Mouse (Mus musculus) limb, embryonic 14.5 days (tissue): ENCODE data around the gene Phtf2. TPM values are rescaled to one million over a fixed set of nuclear protein-coding genes. Genes with fewer than 3 reads are reported as not detected.
"Not testable (repeated sequence)": the region's sequence is repeated elsewhere in the genome, so short reads cannot be mapped to it uniquely, and the experiment has no call there.

ENCODE experiments used
- ATAC-seq: fragments of 200-750 bp; cut with Nextera tagmentation; 2 replicates; pipeline ENCODE4 v1.8.0; 2017; ENCODE audit warnings: low read depth, moderate number of reproducible peaks, moderate TSS enrichment; ENCODE audit not compliant: low FRiP score
- DNase-seq: peaks from one replicate; pipeline ENCODE4 v3.0.0-alpha.2; 2015; ENCODE audit warnings: low spot score
- H3K27ac ChIP-seq: fragments of 300-500 bp; sonication (generic); replicated peaks from 2 replicates; pipeline ENCODE4 v1.5.1; 2014; ENCODE audit warnings: low read depth, mild to moderate bottlenecking, low read length, moderate library complexity, mixed read lengths
- H3K27me3 ChIP-seq: fragments of 300-500 bp; sonication (generic); 2 replicates; pipeline ENCODE4 v1.6.1; 2014; ENCODE audit warnings: low read length, mixed read lengths; ENCODE audit not compliant: control insufficient read depth, insufficient read depth
- H3K36me3 ChIP-seq: fragments of 300-500 bp; sonication (generic); 2 replicates; pipeline ENCODE4 v1.6.1; 2014; ENCODE audit warnings: mild to moderate bottlenecking, low read length, moderate library complexity, mixed read lengths; ENCODE audit not compliant: control insufficient read depth, insufficient read depth
- H3K4me1 ChIP-seq: fragments of 300-500 bp; sonication (generic); 2 replicates; pipeline ENCODE4 v1.6.1; 2014; ENCODE audit warnings: antibody characterized with exemption, low read length, mixed read lengths; ENCODE audit not compliant: control insufficient read depth, insufficient read depth
- H3K4me2 ChIP-seq: fragments of 300-500 bp; sonication (generic); replicated peaks from 2 replicates; pipeline ENCODE4 v1.6.1; 2014; ENCODE audit warnings: low read depth, mild to moderate bottlenecking, low read length, moderate library complexity; ENCODE audit not compliant: severe bottlenecking
- H3K4me3 ChIP-seq: fragments of 300-500 bp; sonication (generic); replicated peaks from 2 replicates; pipeline ENCODE4 v1.5.1; 2014; ENCODE audit warnings: low read length
- H3K9ac ChIP-seq: fragments of 300-500 bp; sonication (generic); 2 replicates; pipeline ENCODE4 v1.6.1; 2014; ENCODE audit warnings: mild to moderate bottlenecking, low read depth, low read length, moderate library complexity; ENCODE audit not compliant: severe bottlenecking
- H3K9me3 ChIP-seq: fragments of 300-500 bp; sonication (generic); 2 replicates; pipeline ENCODE4 v1.6.1; 2016; ENCODE audit warnings: low read length; ENCODE audit not compliant: control insufficient read depth
- POLR2A ChIP-seq: fragments of 200-500 bp; IDR thresholded peaks from 2 replicates; pipeline ENCODE4 v1.8.0; 2012; ENCODE audit warnings: inconsistent platforms, mild to moderate bottlenecking, moderate library complexity, borderline replicate concordance; ENCODE audit not compliant: insufficient read depth, insufficient read length; ENCODE audit errors: extremely low read depth
- WGBS: fragments of 180-500 bp; shearing (Covaris S2); extraction: QIAGEN DNeasy Blood & Tissue Kit; methylation state at CpG from one replicate; pipeline ENCODE4 v1.1.7; 2014; 5-methylcytosine and 5-hydroxymethylcytosine counted together
- polyA plus RNA-seq, 2 experiments: library from polyadenylated mRNA; depleted of rRNA in 1 of 2; stranded (reverse) in 1 of 2; unstranded in 1 of 2; fragments of >200 nt; fragmentation: Nextera tagmentation in 1 of 2; extraction: Ambion mirVana in 1 of 2; gene quantifications; 2 replicates each; pipeline versions ENCODE4 v1.2.1 to v1.2.3; 2012 to 2014

The Phtf2 gene
- polyA plus RNA-seq, 2 experiments: 8.6 to 14.9 TPM

DNA sequence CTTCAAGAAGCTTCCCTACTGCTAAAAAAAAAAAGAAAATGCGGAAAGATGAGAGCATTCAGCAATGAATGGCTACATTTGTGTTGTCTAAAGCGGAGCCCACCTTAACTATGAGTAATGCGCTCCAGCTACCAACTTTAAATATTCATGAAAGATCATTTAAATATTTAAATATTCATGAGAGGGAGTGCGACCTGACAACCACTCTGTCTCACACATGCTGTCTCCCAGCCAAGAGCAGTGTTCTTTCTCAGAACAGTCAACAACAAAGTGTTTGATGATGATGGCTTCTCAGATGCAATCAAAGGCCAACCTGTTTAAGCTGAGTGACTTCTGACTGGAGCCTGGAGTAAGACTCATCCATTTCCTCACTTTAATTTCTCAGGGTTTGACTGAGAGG is 133.8 kb downstream of the Phtf2 start:
- no peak overlapping the region for H3K4me2 ChIP-seq
- TF ChIP-seq POLR2A: no peak
- no peak for DNase-seq
- no peaks in the 10 kb centered on the region for H3K27me3 ChIP-seq
- no peaks in the 10 kb centered on the region for H3K9me3 ChIP-seq
- no peaks in the 10 kb centered on the region for H3K4me1 ChIP-seq
- no peak overlapping the region for H3K9ac ChIP-seq
- no peaks in the 10 kb centered on the region for H3K36me3 ChIP-seq
- no peak for ATAC-seq
- H3K4me3 ChIP-seq: no peak overlapping the region
- WGBS: 82% methylated on average over 4 of the region's 4 CpGs
- H3K27ac ChIP-seq: no peak overlapping the region

DNA sequence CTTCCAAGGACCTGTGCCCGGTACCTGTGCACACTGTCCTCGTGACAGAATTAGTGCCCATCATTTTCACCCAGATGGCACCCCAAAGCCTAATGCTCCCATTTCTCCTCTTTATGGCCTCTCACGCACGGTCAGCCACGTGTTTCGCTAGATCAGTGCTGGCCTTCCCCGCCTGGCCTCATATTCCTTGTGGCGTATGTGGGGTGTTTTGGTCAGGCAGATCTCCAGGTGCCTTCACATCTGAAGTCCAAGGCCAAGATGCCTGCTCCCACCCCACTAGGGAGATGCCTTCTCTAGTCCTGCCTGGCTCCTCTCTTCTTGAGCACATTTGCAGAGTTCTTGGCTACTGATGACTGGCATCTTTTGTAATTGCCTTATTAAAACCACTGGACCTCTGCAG is 140.0 kb downstream of the Phtf2 start:
- H3K9me3 ChIP-seq: no peaks in the 10 kb centered on the region
- WGBS: 79% methylated on average over 8 of the region's 8 CpGs
- no peaks in the 10 kb centered on the region for H3K4me1 ChIP-seq
- no peak overlapping the region for H3K4me2 ChIP-seq
- no peak for ATAC-seq
- no peak overlapping the region for H3K9ac ChIP-seq
- H3K4me3 ChIP-seq: no peak overlapping the region
- H3K27ac ChIP-seq: no peak overlapping the region
- DNase-seq: no peak
- H3K36me3 ChIP-seq: no peaks in the 10 kb centered on the region
- no peak for TF ChIP-seq POLR2A
- H3K27me3 ChIP-seq: no peaks in the 10 kb centered on the region

DNA sequence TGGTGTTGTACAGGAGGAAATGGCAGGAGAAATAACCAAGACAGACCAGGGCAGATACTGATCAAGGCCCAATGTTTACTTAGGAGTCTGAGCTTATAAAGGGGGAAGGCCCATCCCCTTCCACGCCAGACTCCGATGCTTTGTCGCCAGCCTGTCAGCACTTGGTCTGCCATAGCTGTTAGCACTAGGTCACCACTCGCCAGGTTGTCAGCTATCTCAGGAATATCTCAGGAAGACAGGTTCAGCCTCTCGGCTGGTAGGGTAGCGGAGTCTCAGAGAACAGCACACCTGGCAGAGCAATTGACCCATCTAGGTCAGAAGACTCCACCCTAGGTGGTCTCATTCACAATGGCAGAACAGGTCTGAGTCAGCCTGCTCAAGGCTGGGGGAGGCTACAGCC is 140.7 kb downstream of the Phtf2 start:
- no peaks in the 10 kb centered on the region for H3K9me3 ChIP-seq
- H3K4me3 ChIP-seq: no peak overlapping the region
- 73% methylated on average over 6 of the region's 6 CpGs for WGBS
- DNase-seq (no peak), ATAC-seq (no peak)
- H3K9ac ChIP-seq: no peak overlapping the region
- no peaks in the 10 kb centered on the region for H3K4me1 ChIP-seq
- H3K27ac ChIP-seq: no peak overlapping the region
- H3K4me2 ChIP-seq: no peak overlapping the region
- H3K36me3 ChIP-seq: no peaks in the 10 kb centered on the region
- H3K27me3 ChIP-seq: no peaks in the 10 kb centered on the region
- no peak for TF ChIP-seq POLR2A

DNA sequence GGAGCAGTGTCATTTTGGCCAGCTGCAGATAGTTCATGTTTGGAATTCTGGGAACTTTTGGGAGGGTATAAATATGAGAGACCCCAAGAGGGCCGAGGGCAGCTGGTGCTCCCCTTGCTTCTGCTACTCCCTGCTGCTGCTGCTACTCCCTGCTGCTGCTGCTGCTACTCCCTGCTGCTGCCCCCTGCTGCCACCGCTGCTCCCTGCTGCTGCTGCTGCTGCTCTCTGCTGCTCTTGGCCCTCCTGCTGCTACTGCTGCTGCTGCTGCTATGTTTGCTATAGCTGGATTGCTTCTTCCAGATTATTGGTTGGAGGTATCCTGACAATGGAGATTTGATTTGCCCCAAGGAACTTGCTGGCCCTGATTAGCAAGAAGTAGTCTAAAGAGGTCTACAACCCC is 143.1 kb downstream of the Phtf2 start:
- 61% methylated on average over 2 of the region's 2 CpGs for WGBS
- H3K36me3 ChIP-seq: no peaks in the 10 kb centered on the region
- ATAC-seq: no peak
- H3K4me1 ChIP-seq: no peaks in the 10 kb centered on the region
- no peak for DNase-seq
- no peak overlapping the region for H3K4me2 ChIP-seq
- TF ChIP-seq POLR2A: no peak
- no peak overlapping the region for H3K9ac ChIP-seq
- no peak overlapping the region for H3K27ac ChIP-seq
- no peak overlapping the region for H3K4me3 ChIP-seq
- H3K9me3 ChIP-seq: no peaks in the 10 kb centered on the region
- H3K27me3 ChIP-seq: no peaks in the 10 kb centered on the region

DNA sequence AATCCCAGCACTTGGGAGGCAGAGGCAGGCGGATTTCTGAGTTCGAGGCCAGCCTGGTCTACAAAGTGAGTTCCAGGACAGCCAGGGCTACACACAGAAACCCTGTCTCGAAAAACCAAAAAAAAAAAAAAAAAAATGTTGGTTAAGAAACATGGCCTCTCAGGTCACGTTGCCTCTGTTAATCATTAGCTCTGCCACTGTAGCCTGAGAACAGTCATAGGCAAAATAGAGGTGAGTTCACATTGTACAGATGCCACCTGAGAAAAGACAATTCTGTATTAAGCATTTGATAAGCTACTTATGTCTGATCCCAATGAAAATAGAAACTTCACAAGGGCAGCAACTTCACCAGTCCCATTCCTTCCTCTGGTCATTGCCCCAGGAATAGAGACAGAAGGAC is 158.7 kb downstream of the Phtf2 start:
- H3K27ac ChIP-seq, H3K9me3 ChIP-seq, H3K4me3 ChIP-seq, ATAC-seq, H3K4me2 ChIP-seq, H3K9ac ChIP-seq, H3K27me3 ChIP-seq, H3K4me1 ChIP-seq, H3K36me3 ChIP-seq, DNase-seq: not testable (repeated sequence)
- 74% methylated on average over 4 of the region's 4 CpGs for WGBS

GRCm38 (mm10) chr5:20720201-20720900 is 161.6 kb downstream of the Phtf2 start:
- Histone ChIP-seq H3K9ac (no peak overlapping the region), H3K36me3 (no peaks in the 10 kb centered on the region), H3K27ac (no peak overlapping the region), H3K9me3 (no peaks in the 10 kb centered on the region), H3K4me3 (no peak overlapping the region), H3K4me1 (no peaks in the 10 kb centered on the region), H3K4me2 (no peak overlapping the region), H3K27me3 (no peaks in the 10 kb centered on the region)
- DNase-seq (no peak), ATAC-seq (no peak)
- TF ChIP-seq POLR2A: no peak
- WGBS: 64% methylated on average over 4 of the region's 4 CpGs

DNA sequence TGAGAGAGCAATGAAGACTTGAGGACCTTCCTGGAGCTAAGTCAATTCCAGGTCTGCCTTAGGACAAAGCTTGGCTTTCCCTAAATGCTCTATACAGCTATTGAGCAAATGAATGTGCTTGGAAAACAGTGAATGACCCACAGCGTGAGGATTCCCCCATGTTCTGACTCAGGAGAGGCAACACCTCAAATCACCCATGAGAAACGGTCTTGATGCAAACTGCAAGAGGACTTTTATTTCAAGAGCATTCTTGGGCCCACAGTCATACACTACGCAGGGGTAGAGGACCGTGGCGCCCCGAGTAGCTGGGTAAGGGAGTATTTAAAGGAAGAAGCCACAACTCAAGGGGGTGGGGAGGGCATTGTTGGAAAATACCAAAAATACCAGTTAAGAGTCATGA is 165.9 kb downstream of the Phtf2 start:
- not testable (repeated sequence) for H3K27ac ChIP-seq, H3K27me3 ChIP-seq, H3K36me3 ChIP-seq, ATAC-seq, H3K4me3 ChIP-seq, H3K9ac ChIP-seq, H3K4me1 ChIP-seq, H3K9me3 ChIP-seq, DNase-seq, H3K4me2 ChIP-seq
- WGBS: 91% methylated on average over 6 of the region's 6 CpGs

- not testable (repeated sequence) for H3K36me3 ChIP-seq, H3K27ac ChIP-seq, H3K9ac ChIP-seq, H3K9me3 ChIP-seq, ATAC-seq, DNase-seq, H3K4me2 ChIP-seq, H3K4me3 ChIP-seq, H3K27me3 ChIP-seq, H3K4me1 ChIP-seq
- WGBS: 93% methylated on average over 1 of the region's 1 CpGs
Measured at GRCm38 (mm10) chr5:20714619-20715018, 167.3 kb downstream of the Phtf2 start.
